Mouse (Mus musculus): ENCODE results near the gene Creb1. TPM values are rescaled to one million over a fixed set of nuclear protein-coding genes. Genes with fewer than 3 reads are reported as not detected.

Creb1 gene
- 83.1 to 134 TPM (median 89.6 TPM) in 3 replicates for total RNA-seq (2017)

- ATAC-seq (replicated peaks; ENCODE audit: insufficient number of reproducible peaks, low FRiP score, low TSS enrichment, poor library complexity, severe bottlenecking) = peak; percentile 79
Measured at GRCm38 (mm10) chr1:64532589-64533470, at the start of gene Creb1. Gene Creb1, plus strand, starts transcription at chr1:64532645.

GRCm38 (mm10) chr1:64488521-64489029 is 43.9 kb upstream of the Creb1 start:
- no peak for ATAC-seq (replicated peaks; ENCODE audit: insufficient number of reproducible peaks, low FRiP score, low TSS enrichment, poor library complexity, severe bottlenecking)

- ATAC-seq (replicated peaks; ENCODE audit: insufficient number of reproducible peaks, low FRiP score, low TSS enrichment, poor library complexity, severe bottlenecking) = no peak
Measured at GRCm38 (mm10) chr1:64496803-64497202, 35.6 kb upstream of the Creb1 start.

- no peak for ATAC-seq (replicated peaks; ENCODE audit: insufficient number of reproducible peaks, low FRiP score, low TSS enrichment, poor library complexity, severe bottlenecking)
Measured at GRCm38 (mm10) chr1:64501382-64502140, 30.9 kb upstream of the Creb1 start.

GRCm38 (mm10) chr1:64508479-64509096 is 23.9 kb upstream of the Creb1 start:
- ATAC-seq (replicated peaks; ENCODE audit: insufficient number of reproducible peaks, low FRiP score, low TSS enrichment, poor library complexity, severe bottlenecking) = no peak

GRCm38 (mm10) chr1:64509678-64510077 is 22.8 kb upstream of the Creb1 start:
- no peak for ATAC-seq (replicated peaks; ENCODE audit: insufficient number of reproducible peaks, low FRiP score, low TSS enrichment, poor library complexity, severe bottlenecking)

GRCm38 (mm10) chr1:64514184-64514583 is 18.3 kb upstream of the Creb1 start:
- ATAC-seq (replicated peaks; ENCODE audit: insufficient number of reproducible peaks, low FRiP score, low TSS enrichment, poor library complexity, severe bottlenecking) = no peak

GRCm38 (mm10) chr1:64516593-64516992 is 15.9 kb upstream of the Creb1 start:
- no peak for ATAC-seq (replicated peaks; ENCODE audit: insufficient number of reproducible peaks, low FRiP score, low TSS enrichment, poor library complexity, severe bottlenecking)

- ATAC-seq (replicated peaks; ENCODE audit: insufficient number of reproducible peaks, low FRiP score, low TSS enrichment, poor library complexity, severe bottlenecking) = no peak
Measured at GRCm38 (mm10) chr1:64518480-64518879, 14.0 kb upstream of the Creb1 start.

- no peak for ATAC-seq (replicated peaks; ENCODE audit: insufficient number of reproducible peaks, low FRiP score, low TSS enrichment, poor library complexity, severe bottlenecking)
Measured at GRCm38 (mm10) chr1:64519345-64519744, 13.1 kb upstream of the Creb1 start.

- ATAC-seq (replicated peaks; ENCODE audit: insufficient number of reproducible peaks, low FRiP score, low TSS enrichment, poor library complexity, severe bottlenecking) = no peak
Measured at GRCm38 (mm10) chr1:64519901-64520300, 12.5 kb upstream of the Creb1 start.

- ATAC-seq (replicated peaks; ENCODE audit: insufficient number of reproducible peaks, low FRiP score, low TSS enrichment, poor library complexity, severe bottlenecking) = no peak
Measured at GRCm38 (mm10) chr1:64521734-64522133, 10.7 kb upstream of the Creb1 start.

- ATAC-seq (replicated peaks; ENCODE audit: insufficient number of reproducible peaks, low FRiP score, low TSS enrichment, poor library complexity, severe bottlenecking) = no peak
Measured at GRCm38 (mm10) chr1:64522637-64523036, 9.8 kb upstream of the Creb1 start.

GRCm38 (mm10) chr1:64523117-64523516 is 9.3 kb upstream of the Creb1 start:
- no peak for ATAC-seq (replicated peaks; ENCODE audit: insufficient number of reproducible peaks, low FRiP score, low TSS enrichment, poor library complexity, severe bottlenecking)

GRCm38 (mm10) chr1:64524661-64525060 is 7.8 kb upstream of the Creb1 start:
- no peak for ATAC-seq (replicated peaks; ENCODE audit: insufficient number of reproducible peaks, low FRiP score, low TSS enrichment, poor library complexity, severe bottlenecking)

GRCm38 (mm10) chr1:64527626-64528025 is 4.8 kb upstream of the Creb1 start:
- ATAC-seq (replicated peaks; ENCODE audit: insufficient number of reproducible peaks, low FRiP score, low TSS enrichment, poor library complexity, severe bottlenecking) = no peak

- no peak for ATAC-seq (replicated peaks; ENCODE audit: insufficient number of reproducible peaks, low FRiP score, low TSS enrichment, poor library complexity, severe bottlenecking)
Measured at GRCm38 (mm10) chr1:64529781-64530315, 2.6 kb upstream of the Creb1 start.

- no peak for ATAC-seq (replicated peaks; ENCODE audit: insufficient number of reproducible peaks, low FRiP score, low TSS enrichment, poor library complexity, severe bottlenecking)
Measured at GRCm38 (mm10) chr1:64531548-64531947, 897 bp upstream of the Creb1 start.

- peak; percentile 51 for ATAC-seq (replicated peaks; ENCODE audit: insufficient number of reproducible peaks, low FRiP score, low TSS enrichment, poor library complexity, severe bottlenecking)
Measured at GRCm38 (mm10) chr1:64532067-64532523, 350 bp upstream of the Creb1 start.

Data from monocyte, adult 5-6 weeks (primary cell).